8 mouse cellular contexts compared by ENCODE assay signal in genomic region chr16:31507794-31508526, GRCm38 (mm10).
DNase-seq lines count a peak whose midpoint lies in the region; ATAC-seq and TF ChIP-seq lines count a peak whose summit lies in the region.

No protein-coding gene starts in this region.

- peaks cover 20% of the 10 kb centered on the region for H3K4me1 ChIP-seq in heart, embryonic 16.5 days (ENCODE audit: control insufficient read depth, insufficient read depth, low read length)
- peaks cover 17% of the 10 kb centered on the region for H3K4me1 ChIP-seq in forebrain, embryonic 16.5 days (replicated peaks; ENCODE audit: control insufficient read depth, insufficient read depth, low read length)
- peaks cover 17% of the 10 kb centered on the region for H3K4me1 ChIP-seq in liver, postnatal 0 days (ENCODE audit: insufficient read depth)

- TF ChIP-seq EP300 in liver, postnatal 0 days (IDR thresholded peaks at IDR 0.05; ENCODE audit: low read depth), result no peak

- no peaks in the 10 kb centered on the region for H3K27me3 ChIP-seq in heart, embryonic 16.5 days (ENCODE audit: control insufficient read depth, insufficient read depth, low read length)
- H3K27me3 ChIP-seq in forebrain, embryonic 16.5 days (replicated peaks; ENCODE audit: control insufficient read depth, insufficient read depth, low read length), result no peaks in the 10 kb centered on the region
- H3K27me3 ChIP-seq in liver, postnatal 0 days (ENCODE audit: insufficient read depth, low read length), result no peaks in the 10 kb centered on the region

- DNase-seq in heart, postnatal 14 days, result no peak
- DNase-seq in T-cell, adult 2 months (ENCODE audit: low spot score), result peak; percentile 16
- DNase-seq in liver, postnatal 0 days, result peak; percentile 70
- peak; percentile 27 to 51 for DNase-seq in spleen, postnatal 14 days (ENCODE audit: low spot score in 2 of 2)
- no peak for DNase-seq in left cerebral cortex, postnatal 25 days (ENCODE audit: low spot score in 2 of 2)
- DNase-seq in layer of hippocampus, postnatal 36 days, result no peak

- 0 out of 2 replicates have a peak, but pooled peaks have one; percentile 21 for ATAC-seq in heart, embryonic 16.5 days (replicated peaks; ENCODE audit: extremely low read depth, insufficient read depth, low FRiP score)
- peak; percentile 25; the same call in 1 of the 2 replicates for ATAC-seq in forebrain, embryonic 16.5 days
- ATAC-seq in liver, postnatal 0 days, result peak; percentile 66

- 41% methylated on average over 14 of the region's 14 CpGs for WGBS in heart, embryonic 16.5 days
- WGBS in forebrain, embryonic 16.5 days, result 32% methylated on average over 14 of the region's 14 CpGs
- WGBS in liver, postnatal 0 days (ENCODE audit: insufficient replicate concordance), result 34% methylated on average over 14 of the region's 14 CpGs

- H3K36me3 ChIP-seq in heart, embryonic 16.5 days (ENCODE audit: control insufficient read depth, insufficient read depth), result no peaks in the 10 kb centered on the region
- no peaks in the 10 kb centered on the region for H3K36me3 ChIP-seq in forebrain, embryonic 16.5 days (ENCODE audit: control insufficient read depth, insufficient read depth)
- H3K36me3 ChIP-seq in liver, postnatal 0 days (replicated peaks; ENCODE audit: insufficient read depth, low read length), result no peaks in the 10 kb centered on the region

- H3K4me2 ChIP-seq in heart, embryonic 16.5 days (ENCODE audit: low read depth, low read length), result no peak overlapping the region; the same call in 1 of the 2 replicates
- no peak overlapping the region for H3K4me2 ChIP-seq in forebrain, embryonic 16.5 days (ENCODE audit: low read length)
- H3K4me2 ChIP-seq in liver, postnatal 0 days (ENCODE audit: low read depth, low read length), result peak overlapping the region; percentile 58

- no peak overlapping the region for H3K27ac ChIP-seq in heart, embryonic 16.5 days (ENCODE audit: low read length)
- H3K27ac ChIP-seq in forebrain, embryonic 16.5 days (ENCODE audit: low read length), result no peak overlapping the region
- H3K27ac ChIP-seq in liver, postnatal 0 days (ENCODE audit: low read depth), result no peak overlapping the region; the same call in 1 of the 2 replicates

- no peaks in the 10 kb centered on the region for H3K9me3 ChIP-seq in heart, embryonic 16.5 days (replicated peaks; ENCODE audit: control insufficient read depth, low read length)
- H3K9me3 ChIP-seq in forebrain, embryonic 16.5 days (ENCODE audit: control insufficient read depth, low read length), result no peaks in the 10 kb centered on the region
- no peaks in the 10 kb centered on the region for H3K9me3 ChIP-seq in liver, postnatal 0 days (ENCODE audit: low read length)

- H3K9ac ChIP-seq in heart, embryonic 16.5 days (ENCODE audit: low read length), result no peak overlapping the region
- H3K9ac ChIP-seq in forebrain, embryonic 16.5 days (replicated peaks; ENCODE audit: low read depth, low read length), result no peak overlapping the region
- H3K9ac ChIP-seq in liver, postnatal 0 days (replicated peaks), result no peak overlapping the region

- intact Hi-C loops in heart, postnatal 14 days (cut with DNase I), result no loop called here
- intact Hi-C loops in left cerebral cortex, postnatal 25 days (cut with DNase I), result no loop called here

- no peak for TF ChIP-seq CTCF in liver, postnatal 0 days (IDR thresholded peaks at IDR 0.05; ENCODE audit: low read depth)

- H3K4me3 ChIP-seq in heart, embryonic 16.5 days (ENCODE audit: low read length), result no peak overlapping the region
- no peak overlapping the region for H3K4me3 ChIP-seq in forebrain, embryonic 16.5 days (replicated peaks; ENCODE audit: low read length)
- H3K4me3 ChIP-seq in liver, postnatal 0 days (ENCODE audit: low read depth, low read length), result no peak overlapping the region

Comparison
In these comparisons a context has a peak if more than half of its experiments do, and no peak if none do; other contexts are left out.
1. DNase-seq: peak in T-cell, adult 2 months (single experiment), liver, postnatal 0 days (single experiment) and spleen, postnatal 14 days (2 of 2); none in heart, postnatal 14 days (0 of 2), left cerebral cortex, postnatal 25 days (0 of 2) and layer of hippocampus, postnatal 36 days (0 of 2).
2. Peak in every context shown above with its lines, with median percentiles within 50 percentile points of each other: ATAC-seq.